Mouse (Mus musculus) kidney, embryonic 14.5 days (tissue): ENCODE results near the gene Lxn. TPM values are rescaled to one million over a fixed set of nuclear protein-coding genes. Genes with fewer than 3 reads are reported as not detected.

Source experiments
- ATAC-seq: fragments of 200-750 bp; cut with Nextera tagmentation; 2 replicates; pipeline ENCODE4 v1.8.0; 2017; ENCODE audit warnings: moderate number of reproducible peaks, mild to moderate bottlenecking, moderate TSS enrichment, moderate library complexity; ENCODE audit not compliant: low FRiP score, low TSS enrichment
- H3K27ac ChIP-seq: fragments of 300-500 bp; sonication (generic); 2 replicates; pipeline ENCODE4 v1.5.1; 2014; ENCODE audit warnings: low read depth, mild to moderate bottlenecking, low read length, moderate library complexity, mixed read lengths
- H3K27me3 ChIP-seq: fragments of 300-500 bp; sonication (generic); 2 replicates; pipeline ENCODE4 v1.6.1; 2014; ENCODE audit warnings: mild to moderate bottlenecking, low read length; ENCODE audit not compliant: control insufficient read depth, insufficient read depth
- H3K36me3 ChIP-seq: fragments of 300-500 bp; sonication (generic); 2 replicates; pipeline ENCODE4 v1.6.1; 2014; ENCODE audit warnings: low read length, mixed read lengths; ENCODE audit not compliant: control insufficient read depth, insufficient read depth
- H3K4me1 ChIP-seq: fragments of 300-500 bp; sonication (generic); 2 replicates; pipeline ENCODE4 v1.6.1; 2014; ENCODE audit warnings: low read length, mixed read lengths; ENCODE audit not compliant: control insufficient read depth, insufficient read depth
- H3K4me2 ChIP-seq: fragments of 300-500 bp; sonication (generic); replicated peaks from 2 replicates; pipeline ENCODE4 v1.6.1; 2014; ENCODE audit warnings: low read depth, mild to moderate bottlenecking, low read length
- H3K4me3 ChIP-seq: fragments of 300-500 bp; sonication (generic); 2 replicates; pipeline ENCODE4 v1.5.1; 2014; ENCODE audit warnings: mild to moderate bottlenecking, low read length
- H3K9ac ChIP-seq: fragments of 300-500 bp; sonication (generic); 2 replicates; pipeline ENCODE4 v1.6.1; 2014; ENCODE audit warnings: low read depth, mild to moderate bottlenecking, low read length, moderate library complexity
- H3K9me3 ChIP-seq: fragments of 300-500 bp; sonication (generic); 2 replicates; pipeline ENCODE4 v1.6.1; 2016; ENCODE audit warnings: low read length; ENCODE audit not compliant: control insufficient read depth
- WGBS: fragments of 180-500 bp; shearing (Covaris S2); extraction: QIAGEN DNeasy Blood & Tissue Kit; methylation state at CpG from one replicate; pipeline ENCODE4 v1.1.7; 2014; 5-methylcytosine and 5-hydroxymethylcytosine counted together
- polyA plus RNA-seq: library from polyadenylated mRNA; unstranded; fragments of >200 nt; fragmentation: Nextera tagmentation; extraction: Ambion mirVana; gene quantifications from 2 replicates; pipeline ENCODE4 v1.2.1, GENCODE M21; 2014

The Lxn gene
- polyA plus RNA-seq = 68.8 and 68.9 TPM in 2 replicates

GRCm38 (mm10) chr3:67463450-67464372 lies at the start of gene Lxn:
Gene Lxn, minus strand, starts transcription at chr3:67463926.
- peaks cover 36% of the 10 kb centered on the region for H3K36me3 ChIP-seq
- ATAC-seq = peak; percentile 97

DNA sequence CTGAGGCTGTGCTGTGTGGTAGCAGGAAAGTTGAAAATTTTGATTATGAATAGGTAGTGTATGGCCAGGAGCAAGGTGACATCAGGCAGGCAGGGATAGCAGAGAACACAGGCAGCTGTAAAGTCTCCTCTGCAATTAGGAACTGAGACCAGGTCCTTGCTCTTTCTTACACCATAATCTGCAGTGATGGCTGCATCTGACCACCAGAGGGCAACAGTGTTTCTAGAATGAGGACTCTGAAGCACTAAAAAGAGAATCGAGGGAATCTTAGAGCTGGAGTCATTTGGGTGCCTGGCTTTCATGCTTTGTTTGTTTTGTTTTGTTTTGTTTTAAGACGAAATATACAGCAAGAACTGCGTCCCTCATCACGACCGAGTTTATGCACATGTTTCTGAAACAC lies 49.1 kb upstream of the Lxn start:
- Histone ChIP-seq H3K36me3 (no peaks in the 10 kb centered on the region), H3K4me2 (no peak overlapping the region), H3K27me3 (peaks cover 24% of the 10 kb centered on the region), H3K9ac (no peak overlapping the region), H3K27ac (no peak overlapping the region), H3K4me3 (no peak overlapping the region), H3K4me1 (0 out of 2 replicates have a peak, but pooled peaks cover 3% of the 10 kb centered on the region), H3K9me3 (no peaks in the 10 kb centered on the region)
- WGBS = 5% methylated on average over 5 of the region's 5 CpGs
- ATAC-seq = no peak; the same call in 1 of the 2 replicates

More at GRCm38 (mm10) chr3:67463450-67464372, at the start of gene Lxn:
- Histone ChIP-seq H3K27me3 (no peaks in the 10 kb centered on the region), H3K4me2 (peak within 1 kb of the TSS; percentile 58), H3K27ac (peak within 1 kb of the TSS; percentile 74), H3K4me1 (0 out of 2 replicates have a peak, but pooled peaks cover 10% of the 10 kb centered on the region), H3K9ac (peak within 1 kb of the TSS; percentile 73), H3K9me3 (no peaks in the 10 kb centered on the region), H3K4me3 (peak within 1 kb of the TSS; percentile 70)
- WGBS = under 1% methylated on average over 36 of the region's 43 CpGs

- H3K4me1 ChIP-seq = no peaks in the 10 kb centered on the region
- H3K27ac ChIP-seq = no peak overlapping the region
- ATAC-seq = no peak
- no peaks in the 10 kb centered on the region for H3K36me3 ChIP-seq
- H3K9ac ChIP-seq = no peak overlapping the region
- H3K4me3 ChIP-seq = no peak overlapping the region
- WGBS = 88% methylated on average over 10 of the region's 10 CpGs
- no peaks in the 10 kb centered on the region for H3K9me3 ChIP-seq
- no peak overlapping the region for H3K4me2 ChIP-seq
- no peaks in the 10 kb centered on the region for H3K27me3 ChIP-seq
These were observed 44.6 kb upstream of the Lxn start for GRCm38 (mm10) chr3:67508216-67508892.

- WGBS = 79% methylated on average over 2 of the region's 2 CpGs
- no peak overlapping the region for H3K9ac ChIP-seq
- no peak for ATAC-seq
- no peaks in the 10 kb centered on the region for H3K27me3 ChIP-seq
- H3K4me2 ChIP-seq = no peak overlapping the region
- no peaks in the 10 kb centered on the region for H3K4me1 ChIP-seq
- no peak overlapping the region for H3K27ac ChIP-seq
- H3K9me3 ChIP-seq = no peaks in the 10 kb centered on the region
- no peak overlapping the region for H3K4me3 ChIP-seq
- H3K36me3 ChIP-seq = no peaks in the 10 kb centered on the region
These were observed 41.6 kb upstream of the Lxn start for GRCm38 (mm10) chr3:67505286-67505685.

- no peak for ATAC-seq
- Histone ChIP-seq H3K27ac (no peak overlapping the region), H3K4me2 (no peak overlapping the region), H3K9me3 (no peaks in the 10 kb centered on the region), H3K4me3 (no peak overlapping the region), H3K36me3 (no peaks in the 10 kb centered on the region), H3K4me1 (no peaks in the 10 kb centered on the region), H3K9ac (no peak overlapping the region), H3K27me3 (no peaks in the 10 kb centered on the region)
- WGBS = 13% methylated on average over 3 of the region's 3 CpGs
These were observed 40.2 kb upstream of the Lxn start for GRCm38 (mm10) chr3:67503878-67504277.

DNA sequence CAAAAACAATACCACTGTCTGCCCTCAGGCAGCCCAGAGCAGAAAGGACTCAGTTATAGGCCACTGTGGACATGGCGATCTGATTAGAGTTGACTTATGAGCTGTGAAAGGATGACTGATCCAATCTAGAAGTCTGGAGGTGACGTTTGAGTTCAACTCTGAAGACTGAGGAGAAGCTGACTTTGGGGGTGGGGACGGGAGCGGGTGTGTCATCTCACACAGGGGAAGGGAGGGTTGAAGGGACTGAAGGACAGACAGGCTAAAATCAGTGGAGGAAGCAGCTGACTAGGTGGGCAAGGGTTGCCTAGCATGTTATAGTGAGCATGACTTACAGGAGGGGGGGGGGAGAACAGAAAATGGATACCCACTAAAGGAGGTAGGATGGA lies 35.7 kb upstream of the Lxn start:
- no peaks in the 10 kb centered on the region for H3K9me3 ChIP-seq
- 83% methylated on average over 4 of the region's 4 CpGs for WGBS
- no peaks in the 10 kb centered on the region for H3K27me3 ChIP-seq
- H3K27ac ChIP-seq = no peak overlapping the region
- no peaks in the 10 kb centered on the region for H3K36me3 ChIP-seq
- H3K4me2 ChIP-seq = no peak overlapping the region
- no peak overlapping the region for H3K9ac ChIP-seq
- ATAC-seq = no peak
- no peaks in the 10 kb centered on the region for H3K4me1 ChIP-seq
- no peak overlapping the region for H3K4me3 ChIP-seq

DNA sequence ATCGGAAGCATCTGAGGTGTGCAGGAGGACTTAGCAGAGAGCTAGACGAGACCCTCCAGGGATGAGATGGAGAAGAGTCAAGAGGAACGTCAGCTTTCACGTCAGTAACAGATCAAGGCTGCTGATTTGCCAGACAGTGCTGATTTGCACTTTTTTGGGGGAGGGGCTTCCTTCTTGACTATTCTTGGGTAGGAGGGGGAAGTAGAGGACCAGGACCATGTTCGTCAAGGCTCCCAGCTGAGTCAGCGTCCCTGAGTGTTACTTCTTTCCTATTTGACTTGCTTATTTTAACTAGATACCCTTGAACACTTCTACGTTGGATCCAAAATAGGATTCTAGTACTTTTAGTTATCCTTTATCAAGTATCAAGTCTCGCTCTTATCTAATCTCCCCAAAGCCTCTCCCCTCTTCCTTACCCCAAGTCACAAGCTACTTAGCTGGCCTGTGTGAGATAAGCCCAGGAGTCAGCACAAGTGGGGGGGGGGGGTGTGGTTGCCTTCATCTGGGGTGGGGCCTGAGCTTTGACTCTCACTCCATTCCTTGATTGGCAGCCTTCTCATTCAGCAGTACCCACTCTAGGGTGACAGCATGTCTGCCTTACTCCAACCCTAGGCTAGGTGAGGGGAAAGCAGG lies 35.2 kb upstream of the Lxn start:
- Histone ChIP-seq H3K27ac (no peak overlapping the region), H3K9me3 (no peaks in the 10 kb centered on the region), H3K4me3 (no peak overlapping the region), H3K36me3 (no peaks in the 10 kb centered on the region), H3K4me1 (no peaks in the 10 kb centered on the region), H3K4me2 (no peak overlapping the region), H3K9ac (no peak overlapping the region), H3K27me3 (no peaks in the 10 kb centered on the region)
- no peak for ATAC-seq
- 93% methylated on average over 8 of the region's 8 CpGs for WGBS

- Histone ChIP-seq H3K36me3 (no peaks in the 10 kb centered on the region), H3K27ac (no peak overlapping the region), H3K4me2 (no peak overlapping the region), H3K27me3 (no peaks in the 10 kb centered on the region), H3K4me3 (no peak overlapping the region), H3K9me3 (no peaks in the 10 kb centered on the region), H3K9ac (no peak overlapping the region), H3K4me1 (no peaks in the 10 kb centered on the region)
- no peak for ATAC-seq
- 81% methylated on average over 2 of the region's 2 CpGs for WGBS
These were observed 34.3 kb upstream of the Lxn start for GRCm38 (mm10) chr3:67497998-67498397.
